Mouse (Mus musculus) testis, adult 2 months (tissue): ENCODE data around the gene Gsdme.

ENCODE experiments used
- CTCF ChIP-seq: fragments of 200-500 bp; IDR thresholded peaks from 2 replicates; pipeline ENCODE4 v1.5.1; 2012; ENCODE audit warnings: low read depth, mild to moderate bottlenecking, inconsistent platforms, low read length, moderate library complexity; ENCODE audit not compliant: control insufficient read depth, insufficient read depth, insufficient replicate concordance
- POLR2A ChIP-seq: fragments of 200-500 bp; IDR thresholded peaks from 2 replicates; pipeline ENCODE4 v1.6.1; 2012; ENCODE audit warnings: low read depth, mild to moderate bottlenecking, inconsistent platforms, low read length, moderate library complexity; ENCODE audit not compliant: control insufficient read depth

DNA sequence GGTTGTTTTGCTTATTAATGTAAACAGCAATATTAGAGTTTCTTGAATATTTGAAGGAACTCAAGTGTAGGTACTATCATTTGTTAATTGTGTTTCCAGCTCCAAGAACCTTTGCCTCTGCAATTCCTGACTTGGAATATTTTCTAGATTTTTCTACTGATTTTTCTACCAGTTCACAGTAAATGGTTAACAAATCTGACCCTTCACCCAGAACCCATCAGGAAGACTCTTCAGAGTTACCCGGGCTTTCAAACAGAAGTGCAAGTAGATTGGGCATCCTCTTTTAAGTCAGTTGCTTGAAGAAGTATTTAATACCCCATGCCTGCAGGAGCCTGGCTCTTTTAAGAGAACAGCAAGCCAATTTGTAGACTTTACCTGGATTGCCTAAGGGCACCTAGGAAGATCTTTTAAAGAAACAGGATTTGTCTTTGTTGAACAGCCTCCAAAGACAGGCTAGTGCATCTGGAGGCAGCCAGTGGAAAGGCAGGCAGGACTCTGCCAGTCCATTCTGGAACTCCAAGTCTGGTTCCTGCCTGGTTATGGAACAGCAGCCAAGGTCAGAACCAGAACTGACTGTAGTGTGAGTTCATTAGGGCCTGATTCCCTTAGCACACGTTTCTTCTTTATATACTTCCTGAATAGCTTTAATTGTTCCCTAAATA, 48.8 kb downstream of the Gsdme start:
- TF ChIP-seq CTCF: no peak
- no peak for TF ChIP-seq POLR2A
